Mouse (Mus musculus) neural tube, embryonic 15.5 days (tissue): ENCODE results near the gene Pomp. TPM values are rescaled to one million over a fixed set of nuclear protein-coding genes. Genes with fewer than 3 reads are reported as not detected.
"Not testable (repeated sequence)": the region's sequence is repeated elsewhere in the genome, so short reads cannot be mapped to it uniquely, and the experiment has no call there.

Source experiments
- ATAC-seq: fragments of 200-750 bp; cut with Nextera tagmentation; 2 replicates; pipeline ENCODE4 v1.8.0; 2017; ENCODE audit warnings: mild to moderate bottlenecking, moderate TSS enrichment, moderate library complexity; ENCODE audit not compliant: low FRiP score
- H3K27ac ChIP-seq: fragments of 300-500 bp; sonication (generic); replicated peaks from 2 replicates; pipeline ENCODE4 v1.5.1; 2015; ENCODE audit warnings: mild to moderate bottlenecking, inconsistent platforms
- H3K27me3 ChIP-seq: fragments of 300-500 bp; sonication (generic); replicated peaks from 2 replicates; pipeline ENCODE4 v1.6.1; 2015; ENCODE audit warnings: inconsistent platforms
- H3K36me3 ChIP-seq: fragments of 300-500 bp; sonication (generic); 2 replicates; pipeline ENCODE4 v1.6.1; 2015; ENCODE audit warnings: inconsistent platforms
- H3K4me1 ChIP-seq: fragments of 300-500 bp; sonication (generic); 2 replicates; pipeline ENCODE4 v1.6.1; 2015; ENCODE audit warnings: inconsistent platforms
- H3K4me2 ChIP-seq: fragments of 300-500 bp; sonication (generic); 2 replicates; pipeline ENCODE4 v1.6.1; 2015; ENCODE audit warnings: inconsistent platforms, mild to moderate bottlenecking, moderate library complexity
- H3K4me3 ChIP-seq: fragments of 300-500 bp; sonication (generic); replicated peaks from 2 replicates; pipeline ENCODE4 v1.5.1; 2015; ENCODE audit warnings: mild to moderate bottlenecking, inconsistent platforms
- H3K9ac ChIP-seq: fragments of 300-500 bp; sonication (generic); replicated peaks from 2 replicates; pipeline ENCODE4 v1.6.1; 2015; ENCODE audit warnings: mild to moderate bottlenecking, inconsistent platforms
- H3K9me3 ChIP-seq: fragments of 300-500 bp; sonication (generic); replicated peaks from 2 replicates; pipeline ENCODE4 v1.6.1; 2016; ENCODE audit warnings: inconsistent platforms
- WGBS: fragments of 180-500 bp; shearing (Covaris S2); methylation state at CpG from one replicate; pipeline ENCODE4 v1.1.7; 2015; ENCODE audit warnings: mixed read lengths; 5-methylcytosine and 5-hydroxymethylcytosine counted together
- polyA plus RNA-seq: library from polyadenylated mRNA; unstranded; fragments of >200 nt; fragmentation: Nextera tagmentation; extraction: Ambion mirVana; gene quantifications from 2 replicates; pipeline ENCODE4 v1.2.1, GENCODE M21; 2015

The Pomp gene
- polyA plus RNA-seq, 1 experiment from 2014 or later: 516 TPM

DNA sequence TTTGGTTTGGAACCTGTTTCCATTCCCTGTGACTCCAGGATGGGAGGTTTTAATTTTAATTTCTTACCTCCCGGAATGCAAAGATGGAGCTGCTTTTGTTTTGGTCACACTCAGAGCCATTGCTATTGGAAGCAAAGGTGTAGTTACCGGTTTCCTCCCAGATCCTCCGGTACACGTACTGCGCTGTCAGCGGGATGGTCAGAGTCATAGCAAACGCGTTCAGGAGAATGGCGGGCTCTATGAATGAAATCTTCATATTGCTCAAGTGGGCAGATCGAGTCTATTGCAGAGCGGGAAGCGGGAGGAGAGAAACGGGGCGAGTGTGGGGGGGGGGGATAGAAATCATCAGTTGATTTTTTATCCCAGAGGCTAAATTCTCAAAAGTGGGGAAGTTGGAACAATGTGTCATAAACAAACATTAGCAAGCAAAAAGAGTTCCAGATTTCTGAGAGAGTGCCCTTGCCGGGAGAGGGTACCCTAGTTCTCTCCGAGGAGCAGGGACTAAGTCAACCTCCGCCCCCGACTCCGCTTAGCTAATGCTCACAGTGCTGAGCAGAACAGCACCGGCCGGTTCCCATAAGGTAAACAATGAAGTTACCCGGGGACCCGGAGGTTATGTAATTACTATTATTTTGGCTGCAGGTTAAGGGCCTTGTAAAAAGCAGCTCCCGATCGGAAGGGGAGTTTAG lies 33.6 kb downstream of the Pomp start:
- WGBS: 2% methylated on average over 25 of the region's 25 CpGs
- H3K27ac ChIP-seq: no peak overlapping the region
- ATAC-seq: peak; percentile 63

DNA sequence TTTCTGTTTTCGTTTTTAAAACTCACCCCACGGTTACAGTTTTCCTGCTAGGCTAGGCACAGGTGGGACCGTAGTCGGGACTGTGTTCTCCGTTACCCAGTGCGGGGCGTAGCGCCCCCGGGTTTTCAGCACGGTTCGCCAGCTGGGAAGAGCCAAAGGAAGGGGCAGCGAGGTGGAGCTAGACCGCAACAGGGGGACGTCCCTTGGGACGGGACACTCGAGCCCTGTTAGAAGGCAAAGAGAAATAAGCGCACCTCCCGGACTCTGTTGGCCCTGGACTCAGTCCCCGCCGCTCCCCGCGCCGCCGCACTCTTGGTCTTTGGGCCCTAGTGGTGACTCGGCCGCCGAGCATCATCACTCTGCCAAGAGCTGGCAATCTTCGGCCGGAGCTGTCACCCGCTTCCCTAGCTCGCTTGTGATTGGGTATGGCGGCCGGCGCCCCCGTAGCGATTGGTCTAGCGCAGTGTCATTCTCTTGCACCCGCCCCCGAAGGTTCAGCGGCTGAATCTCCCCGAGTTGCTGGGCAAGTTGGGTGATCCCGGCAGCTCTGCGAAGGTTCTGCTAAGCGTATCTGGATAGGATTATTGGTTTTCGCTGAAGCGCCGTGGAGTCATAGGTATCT lies 34.3 kb downstream of the Pomp start, which contains the start of gene Slc46a3:
TSS of gene Slc46a3 (minus strand) at position 361 of the 622 bp plus-strand sequence.
- H3K27ac ChIP-seq: no peak within 1 kb of the TSS
- under 1% methylated on average over 47 of the region's 47 CpGs for WGBS
- peaks cover 9% of the 10 kb centered on the region; the same call in 1 of the 2 replicates for H3K27me3 ChIP-seq
- ATAC-seq: peak; percentile 99
- H3K4me3 ChIP-seq: peak within 1 kb of the TSS; percentile 60
- H3K9me3 ChIP-seq: no peaks in the 10 kb centered on the region
- H3K9ac ChIP-seq: peak within 1 kb of the TSS; percentile 46
- peaks cover 21% of the 10 kb centered on the region for H3K4me1 ChIP-seq
- peak within 1 kb of the TSS; percentile 69 for H3K4me2 ChIP-seq
- no peaks in the 10 kb centered on the region for H3K36me3 ChIP-seq

More for the DNA sequence above, 33.6 kb downstream of the Pomp start:
- Histone ChIP-seq H3K9ac (peak overlapping the region; percentile 46), H3K27me3 (peaks cover 9% of the 10 kb centered on the region; the same call in 1 of the 2 replicates), H3K4me1 (peaks cover 21% of the 10 kb centered on the region), H3K4me3 (peak overlapping the region; percentile 60), H3K4me2 (peak overlapping the region; percentile 69), H3K36me3 (no peaks in the 10 kb centered on the region), H3K9me3 (no peaks in the 10 kb centered on the region)

DNA sequence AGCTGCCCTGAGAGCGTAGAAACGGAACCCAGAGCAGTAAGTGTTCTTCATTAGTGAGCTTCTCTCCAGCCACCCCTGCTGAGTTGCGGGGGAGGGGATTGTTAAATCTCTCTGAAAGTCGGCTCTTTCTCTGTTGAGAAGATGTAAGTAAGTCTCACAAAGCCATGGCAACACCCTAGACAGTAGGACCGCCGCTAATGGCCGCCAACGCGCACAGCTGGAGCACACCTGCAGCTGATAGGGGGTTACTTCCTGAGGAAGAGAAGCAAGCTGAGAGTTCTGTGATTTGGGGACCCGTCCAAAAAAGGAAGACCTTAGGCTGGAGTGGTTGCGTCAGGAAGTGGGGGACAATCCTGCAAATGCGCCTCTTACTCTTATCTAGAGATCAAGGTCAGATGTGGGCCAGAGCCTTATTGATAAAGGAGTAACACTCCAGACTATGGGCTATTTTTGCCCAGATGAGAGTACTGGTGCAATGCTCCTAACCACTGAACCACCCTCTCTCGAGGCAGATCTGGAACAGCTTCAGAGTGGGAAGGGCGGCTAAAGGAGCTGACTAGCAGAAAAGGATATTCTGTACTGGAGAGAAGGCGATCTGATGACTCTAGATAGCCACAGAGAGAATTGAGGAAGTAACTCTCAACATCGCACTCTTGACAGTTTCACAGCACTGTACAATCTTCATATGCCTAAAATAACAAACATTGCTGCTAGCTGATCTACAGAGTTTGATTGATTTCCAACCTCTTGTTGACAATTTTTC lies 35.4 kb downstream of the Pomp start:
- no peak for ATAC-seq
- Histone ChIP-seq H3K27me3 (peaks cover 9% of the 10 kb centered on the region; the same call in 1 of the 2 replicates), H3K4me1 (peaks cover 21% of the 10 kb centered on the region), H3K9me3 (no peaks in the 10 kb centered on the region), H3K9ac (no peak overlapping the region), H3K27ac (no peak overlapping the region), H3K4me3 (peak overlapping the region; percentile 60), H3K36me3 (no peaks in the 10 kb centered on the region), H3K4me2 (peak overlapping the region; percentile 69)
- WGBS: 29% methylated on average over 16 of the region's 16 CpGs

DNA sequence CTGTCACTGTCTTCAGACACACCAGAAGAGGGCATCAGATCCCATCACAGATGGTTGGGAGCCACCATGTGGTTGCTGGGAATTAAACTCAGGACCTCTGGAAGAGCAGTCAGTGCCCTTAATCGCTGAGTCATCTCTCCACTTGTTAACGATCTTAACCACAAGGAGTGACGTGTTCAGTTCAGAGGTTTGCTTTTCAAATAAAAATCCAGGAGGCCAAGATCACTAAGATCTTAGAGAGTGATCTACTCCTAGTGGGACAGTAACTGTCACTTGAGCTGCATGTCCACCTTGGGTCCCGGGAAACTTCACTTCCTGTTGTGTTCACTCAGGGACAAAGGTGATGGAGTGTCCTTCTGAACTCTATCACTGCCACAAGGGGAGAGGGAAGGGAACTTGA lies 36.2 kb downstream of the Pomp start:
- not testable (repeated sequence) for H3K9me3 ChIP-seq, H3K4me3 ChIP-seq, ATAC-seq, H3K4me2 ChIP-seq, H3K27me3 ChIP-seq, H3K36me3 ChIP-seq, H3K9ac ChIP-seq, H3K27ac ChIP-seq
- H3K4me1 ChIP-seq: peaks cover 21% of the 10 kb centered on the region
- WGBS: 83% methylated on average over 4 of the region's 4 CpGs

DNA sequence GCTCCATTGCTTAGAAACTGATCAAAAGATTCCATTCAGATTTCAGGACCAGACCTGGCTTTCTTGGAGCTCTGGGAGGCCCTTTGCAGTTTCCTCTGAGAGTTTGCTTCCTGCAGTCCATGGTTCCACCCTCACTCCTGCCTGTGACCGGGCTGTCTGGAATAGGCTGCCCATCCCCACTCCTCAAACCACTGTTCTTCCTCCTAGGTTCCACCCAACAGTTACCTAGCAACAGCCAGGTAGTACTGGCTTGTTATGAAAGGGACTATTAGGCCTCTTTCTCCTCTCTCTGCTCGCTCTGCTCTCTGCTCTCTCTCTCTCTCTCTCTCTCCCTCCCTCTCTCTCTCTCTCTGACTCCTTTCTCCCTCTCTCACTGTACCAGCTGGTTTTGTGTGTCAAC lies 38.0 kb downstream of the Pomp start:
- no peak overlapping the region for H3K4me2 ChIP-seq
- peaks cover 18% of the 10 kb centered on the region for H3K4me1 ChIP-seq
- H3K9me3 ChIP-seq: no peaks in the 10 kb centered on the region
- H3K27ac ChIP-seq: no peak overlapping the region
- ATAC-seq: no peak
- H3K27me3 ChIP-seq: peaks cover 6% of the 10 kb centered on the region; the same call in 1 of the 2 replicates
- 68% methylated on average over 2 of the region's 2 CpGs for WGBS
- no peak overlapping the region for H3K4me3 ChIP-seq
- no peaks in the 10 kb centered on the region for H3K36me3 ChIP-seq
- no peak overlapping the region for H3K9ac ChIP-seq

DNA sequence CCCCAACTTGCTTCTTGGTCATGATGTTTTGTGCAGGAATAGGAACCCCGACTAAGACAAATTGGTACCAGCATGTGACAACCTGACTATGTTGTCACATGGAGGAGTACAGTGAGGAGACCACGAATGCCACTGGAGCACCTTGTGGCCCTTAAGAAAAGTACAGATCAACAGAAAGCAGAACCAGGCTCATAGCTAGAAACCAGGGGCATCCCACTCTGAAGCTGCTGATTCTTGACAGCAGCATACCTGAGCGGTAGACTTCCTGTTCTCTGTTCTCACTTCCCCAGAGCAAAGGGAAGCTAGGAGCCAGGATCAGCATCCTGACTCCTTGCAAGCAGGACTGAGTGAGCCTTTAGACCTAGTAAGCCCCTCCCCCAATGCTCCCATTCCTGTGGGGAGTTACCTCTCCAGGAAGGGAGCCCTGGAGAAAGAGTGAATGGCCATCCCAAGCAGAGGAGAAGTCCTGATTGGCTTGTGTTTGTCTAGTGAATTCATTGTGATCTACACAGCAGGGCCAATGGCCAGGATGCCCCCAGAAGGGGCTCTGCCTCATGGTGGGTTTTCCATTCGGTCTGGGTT lies 38.8 kb downstream of the Pomp start:
- Histone ChIP-seq H3K9me3 (no peaks in the 10 kb centered on the region), H3K36me3 (no peaks in the 10 kb centered on the region), H3K9ac (no peak overlapping the region), H3K27me3 (peaks cover 6% of the 10 kb centered on the region; the same call in 1 of the 2 replicates), H3K4me1 (peaks cover 10% of the 10 kb centered on the region), H3K4me2 (no peak overlapping the region), H3K4me3 (no peak overlapping the region), H3K27ac (no peak overlapping the region)
- ATAC-seq: no peak
- WGBS: 75% methylated on average over 4 of the region's 4 CpGs

DNA sequence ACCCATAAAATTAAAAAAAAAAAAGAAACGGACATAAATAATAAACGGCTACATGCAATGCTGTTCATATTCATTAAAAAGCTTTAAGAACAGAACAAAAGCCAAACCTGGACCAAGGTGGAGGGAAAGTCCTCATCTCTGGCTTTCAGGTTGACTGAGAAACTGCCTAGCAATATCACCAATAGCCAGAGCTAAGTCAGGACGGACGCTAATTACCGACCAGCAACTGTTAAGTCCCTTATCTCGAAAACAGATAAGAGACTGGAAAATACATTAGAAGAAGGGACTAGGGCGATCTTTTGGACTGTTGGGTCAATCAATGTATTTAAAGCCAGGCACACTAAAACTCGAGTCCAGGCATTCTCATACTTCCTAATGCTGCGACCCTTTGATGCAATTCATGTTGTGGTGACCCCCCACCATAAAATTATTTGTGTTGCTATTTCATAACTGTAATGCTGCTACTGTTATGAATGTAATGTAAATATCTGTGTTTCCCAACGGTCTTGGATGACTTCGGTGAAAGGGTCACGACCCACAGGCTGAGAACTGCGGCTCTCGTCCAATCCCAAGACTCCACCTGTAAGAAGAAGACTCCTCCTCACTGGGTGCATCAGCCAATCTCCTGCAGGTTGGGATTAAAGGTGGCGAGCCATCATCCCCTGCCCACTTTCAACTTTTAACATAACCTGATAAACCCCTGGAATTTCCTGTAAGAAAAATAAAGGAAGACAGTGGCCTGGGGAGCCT lies 41.9 kb downstream of the Pomp start:
- ATAC-seq: no peak
- Histone ChIP-seq H3K27ac (no peak overlapping the region), H3K4me3 (no peak overlapping the region), H3K4me2 (no peak overlapping the region), H3K27me3 (no peaks in the 10 kb centered on the region), H3K36me3 (no peaks in the 10 kb centered on the region), H3K9ac (no peak overlapping the region), H3K9me3 (no peaks in the 10 kb centered on the region), H3K4me1 (no peaks in the 10 kb centered on the region)
- 92% methylated on average over 15 of the region's 15 CpGs for WGBS

DNA sequence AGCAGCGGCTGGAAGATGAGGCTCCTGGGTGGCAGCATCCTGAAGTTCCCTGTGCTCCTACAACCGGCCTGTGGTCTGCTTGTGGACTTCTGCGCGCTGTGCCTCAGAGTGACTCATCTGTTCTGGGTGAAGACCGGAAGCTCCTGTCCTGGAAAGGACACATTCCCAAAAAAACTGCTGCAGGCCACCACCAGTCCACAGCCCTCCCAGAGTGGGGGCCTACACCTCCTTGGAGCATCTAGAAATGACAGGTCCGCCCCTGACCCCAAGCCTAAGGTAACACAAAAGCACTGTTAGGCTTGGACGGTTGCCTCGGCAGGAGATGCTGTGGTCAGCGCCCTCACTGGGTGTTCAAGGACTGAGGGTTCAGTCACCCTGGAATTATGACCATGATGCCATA lies 42.9 kb downstream of the Pomp start:
- H3K9me3 ChIP-seq: no peaks in the 10 kb centered on the region
- 91% methylated on average over 9 of the region's 9 CpGs for WGBS
- no peaks in the 10 kb centered on the region for H3K36me3 ChIP-seq
- H3K4me1 ChIP-seq: no peaks in the 10 kb centered on the region
- H3K4me2 ChIP-seq: no peak overlapping the region
- H3K4me3 ChIP-seq: no peak overlapping the region
- no peak overlapping the region for H3K9ac ChIP-seq
- H3K27ac ChIP-seq: no peak overlapping the region
- no peak for ATAC-seq
- H3K27me3 ChIP-seq: no peaks in the 10 kb centered on the region

DNA sequence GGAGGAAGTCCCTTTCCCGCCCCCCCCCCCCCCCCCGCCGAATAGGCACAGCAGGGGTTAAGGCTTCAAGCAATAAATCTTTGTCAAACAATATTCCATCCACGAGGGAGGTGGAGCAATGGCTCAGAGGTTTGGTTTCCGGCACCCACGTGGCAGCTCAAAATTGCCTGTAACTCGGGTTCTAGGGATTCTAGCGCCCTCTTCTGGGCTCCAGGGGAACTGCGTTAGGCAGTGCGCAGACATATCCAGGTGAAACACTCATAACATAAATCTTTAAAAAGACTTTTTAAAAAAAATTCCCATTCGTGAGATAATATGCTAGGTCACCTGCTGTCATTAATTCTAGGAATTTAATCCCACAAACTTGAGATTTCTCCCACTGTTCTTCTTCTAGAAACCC lies 46.9 kb downstream of the Pomp start:
- Histone ChIP-seq H3K36me3 (no peaks in the 10 kb centered on the region), H3K4me3 (no peak overlapping the region), H3K9ac (no peak overlapping the region), H3K27me3 (no peaks in the 10 kb centered on the region), H3K4me2 (no peak overlapping the region), H3K4me1 (no peaks in the 10 kb centered on the region), H3K9me3 (no peaks in the 10 kb centered on the region), H3K27ac (no peak overlapping the region)
- 60% methylated on average over 11 of the region's 11 CpGs for WGBS
- ATAC-seq: no peak

DNA sequence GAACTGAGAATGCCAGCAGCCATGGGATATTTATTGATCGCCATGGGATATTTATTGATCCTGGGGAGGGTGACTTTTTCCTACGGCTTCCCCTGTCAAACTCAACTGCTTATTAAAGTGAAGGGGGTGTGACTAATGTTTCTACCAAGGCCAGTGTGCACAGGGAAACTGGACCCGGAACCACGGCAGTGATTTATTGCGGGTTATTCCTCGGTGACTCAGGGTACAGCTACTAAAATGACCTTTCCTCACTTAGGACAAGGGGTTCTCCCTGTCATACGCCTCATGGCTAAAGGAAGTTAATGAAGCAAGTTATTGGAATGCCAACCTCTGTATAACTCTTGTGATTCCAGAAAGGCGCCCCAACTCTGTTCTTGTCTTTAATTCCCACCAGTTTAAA lies 47.6 kb downstream of the Pomp start:
- no peak overlapping the region for H3K4me3 ChIP-seq
- no peaks in the 10 kb centered on the region for H3K4me1 ChIP-seq
- H3K9me3 ChIP-seq: no peaks in the 10 kb centered on the region
- no peak overlapping the region for H3K9ac ChIP-seq
- WGBS: 76% methylated on average over 8 of the region's 8 CpGs
- H3K27ac ChIP-seq: no peak overlapping the region
- ATAC-seq: no peak
- H3K36me3 ChIP-seq: no peaks in the 10 kb centered on the region
- no peaks in the 10 kb centered on the region for H3K27me3 ChIP-seq
- no peak overlapping the region for H3K4me2 ChIP-seq
